Mouse (Mus musculus): Measurements from ENCODE around the gene Rab5a.
"Not testable (repeated sequence)": the region's sequence is repeated elsewhere in the genome, so short reads cannot be mapped to it uniquely, and the experiment has no call there.

Gene Rab5a

DNA sequence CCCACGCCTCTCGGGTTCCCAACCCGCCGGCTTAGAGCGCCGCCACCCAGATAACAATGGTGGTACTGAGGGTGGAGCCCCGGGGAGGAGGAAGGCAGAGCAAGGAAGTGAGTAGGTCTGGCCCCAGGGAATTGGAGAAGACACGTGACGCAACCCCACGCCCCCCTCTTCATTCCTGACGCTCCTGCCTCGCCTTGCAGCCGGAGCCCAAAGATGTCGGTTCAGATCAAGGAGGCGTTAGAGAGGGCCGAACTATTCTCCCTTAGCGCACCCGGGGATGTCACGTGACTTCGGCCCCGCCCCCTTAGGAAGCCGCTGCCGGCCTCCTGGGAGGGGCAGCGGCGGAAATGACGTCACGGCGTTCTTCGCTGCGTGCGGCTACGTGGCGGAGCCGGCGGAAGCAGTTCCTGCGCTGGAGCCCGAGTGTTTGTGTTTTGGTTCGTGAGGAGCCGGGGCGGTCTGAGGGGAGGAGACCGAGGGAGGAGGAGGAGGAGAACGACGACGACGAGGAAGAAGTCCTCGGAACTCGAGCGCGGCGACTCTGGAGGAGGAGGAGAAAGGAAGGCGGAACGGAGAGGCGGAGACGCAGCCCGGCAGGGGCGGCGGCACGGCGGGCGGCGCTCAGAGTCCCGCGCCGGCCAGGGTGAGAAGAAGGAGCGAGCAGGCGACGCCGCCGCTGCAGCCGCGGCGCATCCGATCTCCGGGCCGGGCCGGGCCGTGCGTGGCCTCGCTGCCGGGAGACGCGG, at the start of gene Rab5a:
Rab5a (plus strand) TSS at position 377 of the 746 bp plus-strand sequence.
- in situ Hi-C loops (cut with MboI; ENCODE audit: low sequenced_read_pairs): no loop called here

DNA sequence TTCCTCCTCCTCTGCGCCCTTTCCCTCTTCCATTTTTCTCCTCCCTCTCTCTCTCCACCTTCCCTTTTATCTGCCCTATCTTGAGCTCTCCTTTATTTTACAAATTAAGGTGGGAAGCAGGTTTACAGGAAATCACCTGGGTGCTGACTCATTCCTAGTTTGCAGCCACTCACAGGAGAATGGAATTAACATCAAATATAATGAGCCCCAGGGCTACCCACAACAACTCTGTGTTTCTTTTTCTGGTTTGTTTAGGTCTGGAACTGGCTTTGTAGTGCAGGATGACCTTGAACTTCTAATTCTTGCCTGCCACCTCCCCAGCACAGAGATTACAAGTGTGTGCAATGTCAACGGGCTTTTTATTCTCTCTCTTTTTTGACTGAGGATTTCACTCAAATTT, 22.9 kb upstream of the Rab5a start:
- in situ Hi-C loops (cut with MboI; ENCODE audit: low sequenced_read_pairs): no loop called here

GRCm38 (mm10) chr17:53456742-53457141, 22.3 kb upstream of the Rab5a start:
- in situ Hi-C loops (cut with MboI; ENCODE audit: low sequenced_read_pairs): no loop called here

- in situ Hi-C loops (cut with MboI; ENCODE audit: low sequenced_read_pairs): no loop called here
Observed at GRCm38 (mm10) chr17:53462603-53463495, 16.2 kb upstream of the Rab5a start, which contains the start of gene Efhb. Efhb (minus strand) TSS chr17:53463321.

DNA sequence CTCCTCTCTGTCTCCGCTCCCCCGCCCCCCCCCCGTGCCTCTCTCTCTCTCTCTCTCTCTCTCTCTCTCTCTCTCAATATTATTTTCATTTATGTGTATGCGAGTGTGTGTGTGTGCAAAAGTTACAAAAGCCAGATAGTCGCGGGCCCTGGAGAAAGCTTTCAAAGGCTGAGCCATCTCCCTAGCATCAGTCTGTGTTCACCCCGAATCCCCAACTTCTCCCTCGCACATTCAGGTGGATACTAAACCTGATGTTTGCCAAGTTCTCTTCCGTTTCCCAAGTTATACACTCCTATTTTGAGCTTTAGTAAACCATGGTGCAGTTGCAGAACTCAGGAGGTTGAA, 15.6 kb upstream of the Rab5a start:
- in situ Hi-C loops (cut with MboI; ENCODE audit: low sequenced_read_pairs): no loop called here

DNA sequence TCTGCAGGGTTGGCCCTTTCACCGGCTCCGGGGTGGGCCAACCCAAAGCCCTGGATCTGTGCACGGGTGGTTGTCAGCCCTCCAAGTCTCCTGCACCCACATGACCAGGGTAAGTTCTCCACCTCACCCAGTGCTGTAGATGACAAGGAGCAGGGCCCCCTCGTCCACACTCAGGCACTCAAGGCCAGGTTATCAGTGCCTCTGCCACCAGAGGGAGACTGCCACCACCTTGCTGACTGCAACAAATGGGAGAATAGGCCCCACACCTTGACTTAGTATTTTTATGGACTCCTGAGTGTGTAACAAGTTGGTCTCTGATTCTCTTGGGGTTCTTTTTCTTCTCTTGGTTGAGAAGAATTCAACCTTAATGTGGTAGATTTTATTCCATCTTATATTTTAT, 13.5 kb upstream of the Rab5a start:
- in situ Hi-C loops (cut with MboI; ENCODE audit: low sequenced_read_pairs): no loop called here

DNA sequence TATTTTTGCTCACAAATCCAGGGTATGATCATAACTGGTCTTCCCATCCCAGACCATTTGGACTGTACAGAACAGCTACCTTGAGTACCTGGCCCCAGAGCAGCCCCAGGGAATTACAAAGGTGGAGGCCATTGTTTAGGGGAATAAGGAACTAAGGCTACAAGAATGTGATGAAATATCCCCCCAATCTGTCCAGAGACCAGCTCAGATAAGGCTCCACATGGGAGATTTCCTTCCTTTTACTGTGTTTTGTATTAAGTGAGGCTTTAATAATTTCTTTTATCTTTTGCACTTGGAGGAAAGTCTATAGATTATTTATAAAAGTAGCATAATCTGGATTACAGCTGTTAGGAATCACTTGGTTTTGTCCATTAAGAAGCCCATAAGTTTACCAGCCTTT, 10.3 kb upstream of the Rab5a start:
- in situ Hi-C loops (cut with MboI; ENCODE audit: low sequenced_read_pairs): no loop called here

DNA sequence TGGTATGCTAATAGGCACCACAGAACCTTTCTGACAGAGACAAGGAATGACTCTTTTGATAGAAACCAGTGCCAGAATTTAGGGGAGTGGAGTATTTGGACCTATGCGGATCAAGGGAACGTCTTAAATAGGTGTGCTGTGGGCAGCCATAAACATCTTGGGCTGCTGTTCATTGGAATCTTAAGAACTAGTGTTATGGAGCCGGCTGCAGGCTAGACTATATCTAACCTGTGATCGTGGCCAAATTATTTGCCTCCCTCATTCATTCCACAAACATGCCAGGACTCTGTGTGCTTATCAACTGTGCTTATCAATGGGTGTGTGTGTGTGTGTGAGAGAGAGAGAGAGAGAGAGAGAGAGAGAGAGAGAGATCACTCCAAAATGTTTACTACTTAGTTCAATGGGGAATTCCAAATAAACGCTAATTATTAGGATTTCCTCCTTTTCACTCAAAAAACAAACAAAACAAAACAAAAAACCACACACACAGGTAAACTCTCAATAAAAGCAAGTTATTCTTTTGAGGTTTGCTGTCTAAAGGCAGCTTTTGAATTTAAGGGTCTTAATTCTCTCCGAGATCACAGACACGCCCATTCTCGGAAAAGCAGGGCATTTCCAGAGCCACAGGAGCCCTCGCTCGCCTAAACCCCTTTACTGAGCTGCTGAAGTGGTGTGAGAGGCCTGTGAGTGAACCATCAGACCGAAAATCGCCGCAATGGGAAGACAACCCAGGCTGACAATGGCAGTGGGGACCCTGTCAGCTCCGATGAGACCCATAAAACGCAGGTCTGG, 772 bp upstream of the Rab5a start:
- in situ Hi-C loops (cut with MboI; ENCODE audit: low sequenced_read_pairs): no loop called here

DNA sequence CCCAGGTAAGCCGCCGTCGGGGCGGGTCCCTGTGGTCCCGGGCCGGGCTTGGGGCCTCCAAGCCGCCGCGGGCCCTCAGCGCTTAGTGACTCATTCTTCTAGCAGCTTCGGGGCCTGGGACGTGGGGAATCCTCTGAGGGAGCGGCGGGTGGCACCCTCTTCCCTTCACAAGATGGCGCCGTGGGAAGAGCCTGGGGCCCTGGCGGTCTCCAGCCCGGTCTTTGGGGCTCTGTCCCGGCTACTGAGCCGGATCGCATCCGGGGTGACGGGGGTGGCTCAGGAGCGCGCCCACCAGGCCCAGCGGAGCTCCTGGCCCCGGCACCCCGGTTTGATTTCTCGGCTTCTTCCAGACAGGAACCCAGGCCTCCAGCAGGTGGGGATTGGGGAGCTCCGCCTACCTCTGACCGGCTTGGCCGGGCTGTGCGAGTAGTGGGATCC, 589 bp downstream of the Rab5a start:
- in situ Hi-C loops (cut with MboI; ENCODE audit: low sequenced_read_pairs): no loop called here

GRCm38 (mm10) chr17:53480433-53480832, 1.4 kb downstream of the Rab5a start:
- in situ Hi-C loops (cut with MboI; ENCODE audit: low sequenced_read_pairs): no loop called here

DNA sequence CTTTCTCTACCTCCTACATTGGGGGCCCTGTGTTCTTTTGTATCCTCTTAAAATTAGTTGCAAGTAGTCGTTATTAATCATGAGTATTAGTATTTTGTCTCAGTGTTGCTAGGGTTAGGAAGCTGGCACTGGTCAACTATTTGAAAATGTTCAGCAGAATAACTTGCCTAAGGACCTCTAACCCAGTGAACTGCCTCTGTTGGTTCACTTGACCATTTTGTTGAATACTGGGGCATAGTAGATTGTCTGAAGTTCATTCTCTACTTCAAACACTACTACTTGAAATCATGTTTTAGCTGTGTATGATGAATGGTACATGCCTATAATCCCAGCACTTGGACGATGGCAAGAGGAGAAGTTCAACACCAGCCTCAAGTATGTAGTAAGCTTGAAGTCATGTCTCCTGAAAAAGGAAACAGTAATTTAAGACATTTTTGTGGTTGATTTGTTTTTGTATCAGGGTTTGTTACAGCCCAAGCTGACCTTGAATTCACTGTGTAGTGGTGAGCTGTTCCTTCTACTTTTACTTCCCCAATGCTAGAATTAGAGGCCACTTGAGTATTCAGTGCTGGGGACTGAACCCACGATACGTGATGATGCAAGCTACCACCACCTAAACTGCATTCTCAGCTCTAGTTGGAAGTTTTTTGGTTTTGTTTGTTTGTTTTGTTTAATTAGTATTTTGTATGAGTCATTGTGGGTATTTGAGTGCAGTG, 9.4 kb downstream of the Rab5a start:
- in situ Hi-C loops (cut with MboI; ENCODE audit: low sequenced_read_pairs): no loop called here

GRCm38 (mm10) chr17:53489007-53489378, 10.0 kb downstream of the Rab5a start:
- in situ Hi-C loops (cut with MboI; ENCODE audit: low sequenced_read_pairs): no loop called here

- in situ Hi-C loops (cut with MboI; ENCODE audit: low sequenced_read_pairs): no loop called here
Observed at GRCm38 (mm10) chr17:53502966-53503365, 23.9 kb downstream of the Rab5a start.

DNA sequence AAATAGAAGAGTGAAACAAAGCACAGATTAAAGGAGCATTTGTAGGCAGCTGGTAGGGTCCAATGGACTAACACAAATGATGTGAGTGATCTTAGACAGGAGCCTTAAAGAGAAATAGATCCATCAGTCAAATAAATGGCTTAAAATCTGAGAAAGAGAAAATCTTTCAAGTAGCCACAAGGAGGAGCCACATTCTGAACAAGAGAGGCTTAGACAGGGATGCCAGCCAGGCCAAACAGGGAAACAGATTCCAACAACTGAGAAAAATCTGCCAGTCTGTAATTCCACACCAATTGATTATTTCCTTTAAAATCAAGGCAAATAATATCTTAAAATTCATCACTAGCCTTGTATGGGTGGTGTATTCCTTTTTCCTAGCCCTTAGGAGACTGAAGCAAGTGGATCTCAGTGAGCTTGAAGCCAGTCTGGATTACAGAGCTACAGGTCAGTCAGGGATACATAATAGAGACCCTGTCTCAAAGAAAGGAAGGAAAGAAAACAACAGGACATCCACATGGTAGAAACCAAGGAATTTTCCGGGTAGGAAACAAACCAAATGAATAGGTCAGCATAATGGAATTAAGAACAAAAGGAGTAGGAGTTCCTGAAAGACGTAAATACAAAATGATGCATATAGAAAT, 33.4 kb downstream of the Rab5a start:
- in situ Hi-C loops (cut with MboI; ENCODE audit: low sequenced_read_pairs): no loop called here

DNA sequence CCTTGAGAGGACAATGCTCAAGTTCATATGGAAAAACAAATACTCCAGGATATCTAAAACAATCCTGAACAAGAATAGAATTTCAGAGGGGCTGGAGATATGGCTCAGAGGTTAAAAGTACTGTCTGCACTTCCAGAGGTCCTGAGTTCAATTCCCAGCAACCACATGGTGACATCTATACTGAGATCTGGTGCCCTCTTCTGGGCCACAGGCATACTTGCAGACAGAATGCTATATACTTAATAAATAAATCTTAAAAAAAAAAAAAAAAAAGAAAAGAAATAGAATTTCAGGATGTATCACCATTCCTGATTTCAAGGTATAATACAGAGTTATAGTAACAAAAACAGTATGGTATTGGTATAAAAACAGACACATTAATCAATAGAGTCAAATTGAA, 40.3 kb downstream of the Rab5a start:
- in situ Hi-C loops (cut with MboI; ENCODE audit: low sequenced_read_pairs): no loop called here

DNA sequence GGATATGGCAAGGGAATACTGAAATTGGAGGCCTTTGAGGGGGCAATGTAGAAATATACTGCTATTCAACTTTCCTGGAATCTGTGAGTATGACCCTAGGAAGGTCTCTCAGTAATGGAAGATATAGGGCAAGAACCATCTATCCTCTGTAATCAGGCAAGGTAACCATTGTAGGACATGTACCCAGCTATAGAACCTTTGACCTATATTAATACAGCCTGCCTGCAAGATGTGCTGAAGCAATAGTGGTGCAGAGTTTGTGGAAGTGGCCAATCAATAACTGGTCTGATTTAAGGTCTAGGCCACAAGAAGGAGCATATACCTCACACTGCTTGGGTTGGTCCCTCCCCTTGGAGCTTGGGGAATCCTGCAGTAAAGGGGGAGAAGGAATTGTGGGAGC, 41.5 kb downstream of the Rab5a start:
- in situ Hi-C loops (cut with MboI; ENCODE audit: low sequenced_read_pairs): no loop called here

DNA sequence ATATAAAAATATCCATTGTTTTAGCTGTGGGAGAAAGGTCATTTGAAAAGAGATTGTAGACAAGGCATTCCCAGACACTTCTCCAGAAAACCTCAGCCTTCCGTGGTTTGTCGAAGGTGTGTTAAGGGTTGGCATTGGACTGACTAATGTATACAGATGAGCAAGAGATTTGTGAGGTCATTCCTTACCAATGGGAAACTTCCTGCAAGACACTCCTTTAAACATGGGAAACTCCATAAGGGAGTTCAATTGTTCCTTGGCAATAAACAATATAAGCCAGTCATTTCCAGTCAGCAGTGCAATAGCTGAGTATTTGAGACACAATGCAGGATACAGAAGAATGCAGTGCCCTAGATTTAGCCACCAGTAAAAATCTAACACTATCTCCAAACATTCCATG, 49.0 kb downstream of the Rab5a start:
- in situ Hi-C loops (cut with MboI; ENCODE audit: low sequenced_read_pairs): no loop called here

GRCm38 (mm10) chr17:53531160-53531559, 52.1 kb downstream of the Rab5a start:
- in situ Hi-C loops (cut with MboI; ENCODE audit: low sequenced_read_pairs): no loop called here

GRCm38 (mm10) chr17:53532425-53532824, 53.4 kb downstream of the Rab5a start:
- in situ Hi-C loops (cut with MboI; ENCODE audit: low sequenced_read_pairs): no loop called here

DNA sequence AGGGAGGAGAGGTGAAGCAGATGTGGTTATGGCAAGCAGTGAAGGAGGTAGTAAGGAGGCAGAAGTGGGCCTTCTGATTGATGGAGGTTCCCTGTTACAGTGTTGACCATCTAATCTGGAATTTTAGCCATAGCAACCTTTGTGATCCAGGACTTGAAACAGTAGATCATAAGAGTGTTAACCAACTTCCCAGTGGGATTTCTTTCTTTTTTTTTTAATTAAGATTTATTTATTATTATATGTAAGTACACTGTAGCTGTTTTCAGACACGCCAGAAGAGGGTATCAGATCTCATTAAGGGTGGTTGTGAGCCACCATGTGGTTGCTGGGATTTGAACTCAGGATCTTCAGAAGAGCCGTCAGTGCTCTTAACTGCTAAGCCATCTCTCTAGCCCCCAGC, 60.3 kb downstream of the Rab5a start, which contains the start of gene Pp2d1:
Pp2d1 (minus strand) TSS at position 101 of the 400 bp plus-strand sequence.
- in situ Hi-C loops (cut with MboI; ENCODE audit: low sequenced_read_pairs): not testable (repeated sequence)
